Mouse (Mus musculus) embryonic facial prominence, embryonic 13.5 days (tissue): ENCODE data around the gene Usp39. TPM values are rescaled to one million over a fixed set of nuclear protein-coding genes. Genes with fewer than 3 reads are reported as not detected.
A peak's percentile ranks its signal among the peaks of the same experiment; 100 is the strongest.

Experiments used
- ATAC-seq: fragments of 200-750 bp; cut with Nextera tagmentation; 2 replicates; pipeline ENCODE4 v1.8.0; 2017; ENCODE audit warnings: low read depth; ENCODE audit not compliant: insufficient number of reproducible peaks, insufficient read depth, low FRiP score, low TSS enrichment
- H3K27ac ChIP-seq: fragments of 300-500 bp; sonication (generic); 2 replicates; pipeline ENCODE4 v1.5.1; 2015; ENCODE audit warnings: moderate library complexity, mild to moderate bottlenecking, inconsistent platforms
- H3K27me3 ChIP-seq: fragments of 300-500 bp; sonication (generic); 2 replicates; pipeline ENCODE4 v1.6.1; 2015; ENCODE audit warnings: mild to moderate bottlenecking, inconsistent platforms
- H3K36me3 ChIP-seq: fragments of 300-500 bp; sonication (generic); 2 replicates; pipeline ENCODE4 v1.6.1; 2015; ENCODE audit warnings: mild to moderate bottlenecking, inconsistent platforms
- H3K4me1 ChIP-seq: fragments of 300-500 bp; sonication (generic); 2 replicates; pipeline ENCODE4 v1.6.1; 2015; ENCODE audit warnings: inconsistent platforms
- H3K4me2 ChIP-seq: fragments of 300-500 bp; sonication (generic); 2 replicates; pipeline ENCODE4 v1.6.1; 2015; ENCODE audit warnings: moderate library complexity, mild to moderate bottlenecking, inconsistent platforms
- H3K4me3 ChIP-seq: fragments of 300-500 bp; sonication (generic); 2 replicates; pipeline ENCODE4 v1.5.1; 2015; ENCODE audit warnings: mild to moderate bottlenecking, inconsistent platforms
- H3K9ac ChIP-seq: fragments of 300-500 bp; sonication (generic); 2 replicates; pipeline ENCODE4 v1.6.1; 2015; ENCODE audit warnings: mild to moderate bottlenecking, inconsistent platforms
- H3K9me3 ChIP-seq: fragments of 300-500 bp; sonication (generic); 2 replicates; pipeline ENCODE4 v1.6.1; 2016; ENCODE audit warnings: inconsistent platforms
- WGBS: fragments of 180-500 bp; shearing (Covaris S2); methylation state at CpG from one replicate; pipeline ENCODE4 v1.1.7; 2015; ENCODE audit warnings: mixed read lengths; 5-methylcytosine and 5-hydroxymethylcytosine counted together
- polyA plus RNA-seq: library from polyadenylated mRNA; unstranded; fragments of >200 nt; fragmentation: Nextera tagmentation; extraction: Ambion mirVana; gene quantifications from 2 replicates; pipeline ENCODE4 v1.2.1, GENCODE M21; 2015

Gene Usp39
- polyA plus RNA-seq, 1 experiment from 2014 or later, result 54.1 TPM

DNA sequence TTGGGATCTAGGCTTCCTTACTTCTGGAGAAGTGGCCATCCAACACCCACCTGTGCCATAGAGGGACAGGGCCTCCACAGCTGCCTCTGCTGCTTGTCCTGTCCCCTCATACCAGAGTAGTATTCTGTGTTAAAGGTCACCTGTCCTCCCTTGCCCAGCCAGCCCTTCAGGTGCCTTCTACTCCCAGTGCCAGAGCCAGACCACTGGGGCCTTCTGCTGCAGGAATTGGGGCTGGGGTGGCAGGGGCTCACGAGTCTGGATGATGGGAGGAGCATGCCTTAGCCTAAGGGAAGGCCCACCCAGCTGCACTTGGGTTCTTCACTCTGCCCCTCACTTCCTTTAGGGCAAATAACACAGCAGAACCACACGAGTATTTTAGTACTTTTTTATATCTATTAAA lies 14.4 kb upstream of the Usp39 start:
- H3K27me3 ChIP-seq, result no peaks in the 10 kb centered on the region
- no peak overlapping the region for H3K4me3 ChIP-seq
- no peaks in the 10 kb centered on the region for H3K9me3 ChIP-seq
- ATAC-seq, result no peak
- H3K4me1 ChIP-seq, result peaks cover 44% of the 10 kb centered on the region
- WGBS, result 56% methylated on average over 2 of the region's 2 CpGs
- peaks cover 31% of the 10 kb centered on the region for H3K36me3 ChIP-seq
- no peak overlapping the region for H3K4me2 ChIP-seq
- H3K27ac ChIP-seq, result no peak overlapping the region
- no peak overlapping the region for H3K9ac ChIP-seq

DNA sequence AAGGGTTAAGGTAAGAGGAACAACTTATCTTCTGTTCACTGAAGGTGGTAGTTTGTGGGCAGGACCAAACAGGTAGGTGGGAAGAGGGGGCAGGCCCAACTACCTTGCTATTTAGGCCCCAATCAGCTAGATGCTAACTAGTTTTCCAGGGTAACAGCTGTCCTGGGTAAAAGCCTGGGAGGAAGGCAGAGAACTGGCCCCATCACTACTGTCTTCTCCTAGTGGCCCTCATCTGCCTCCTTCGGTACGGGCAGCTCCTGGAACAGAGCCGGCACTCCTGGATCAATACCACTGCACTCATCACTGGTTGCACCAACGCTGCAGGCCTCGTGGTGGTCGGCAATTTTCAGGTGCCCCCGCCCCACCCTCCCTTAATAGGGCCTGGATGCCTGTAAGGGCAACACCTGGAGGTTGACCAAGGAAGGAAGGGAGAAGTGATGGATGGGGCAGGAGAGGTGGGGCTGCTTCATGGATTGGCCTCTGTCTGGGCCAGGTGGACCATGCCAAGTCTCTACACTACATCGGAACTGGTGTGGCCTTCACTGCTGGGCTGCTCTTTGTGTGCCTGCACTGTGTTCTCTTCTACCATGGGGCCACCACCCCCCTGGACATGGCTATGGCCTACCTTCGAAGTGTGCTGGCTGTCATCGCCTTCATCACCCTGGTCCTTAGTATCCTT lies 13.2 kb upstream of the Usp39 start:
- no peak for ATAC-seq
- Histone ChIP-seq H3K27me3 (no peaks in the 10 kb centered on the region), H3K4me2 (no peak overlapping the region), H3K9ac (no peak overlapping the region), H3K4me1 (peaks cover 53% of the 10 kb centered on the region), H3K9me3 (no peaks in the 10 kb centered on the region), H3K36me3 (peaks cover 31% of the 10 kb centered on the region), H3K4me3 (no peak overlapping the region), H3K27ac (no peak overlapping the region)
- 93% methylated on average over 10 of the region's 10 CpGs for WGBS

DNA sequence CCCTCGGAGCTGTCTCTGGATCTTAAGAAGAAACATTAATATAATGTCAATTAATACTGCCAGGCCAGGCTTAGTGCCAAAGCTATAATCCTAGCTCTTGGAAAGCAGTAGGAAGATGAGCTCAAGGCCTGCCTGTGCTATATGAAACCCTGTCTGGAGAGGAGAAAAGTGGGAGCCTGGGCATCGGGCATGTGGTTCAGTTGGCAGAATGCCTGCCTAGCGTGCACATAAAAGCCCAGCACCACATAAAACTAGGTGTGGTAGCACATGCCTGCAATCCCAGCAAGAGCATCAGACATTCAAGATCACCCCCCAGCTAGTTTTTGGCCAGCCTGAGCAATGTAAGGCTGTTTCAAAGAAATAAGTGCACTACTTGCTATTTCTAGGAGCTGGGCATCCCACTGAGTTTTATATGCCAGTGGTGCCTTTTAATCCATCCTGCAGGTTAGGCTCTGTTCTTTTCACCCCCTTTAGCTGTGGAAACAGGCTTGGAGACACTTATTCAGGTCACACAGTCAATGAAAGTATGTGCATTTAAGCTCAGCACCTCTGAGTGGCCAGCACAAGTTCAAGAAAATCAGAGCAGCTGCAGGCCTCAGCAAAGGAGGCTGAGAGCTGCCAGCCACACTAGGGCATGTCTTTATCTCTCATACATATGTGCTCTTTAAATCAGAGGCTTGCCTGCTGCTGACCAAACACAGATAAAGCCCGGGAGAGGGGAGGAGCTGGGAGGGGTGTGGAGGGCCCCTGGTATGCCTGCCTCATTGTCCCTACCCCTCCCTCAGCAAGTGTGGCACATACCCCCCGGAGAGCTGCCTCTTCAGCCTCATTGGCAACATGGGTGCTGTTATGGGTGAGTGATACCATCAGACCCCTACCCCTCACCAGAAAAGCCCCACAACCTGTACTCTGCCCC lies 12.4 kb upstream of the Usp39 start:
- ATAC-seq, result no peak
- Histone ChIP-seq H3K9ac (0 out of 2 replicates have a peak overlapping the region, but pooled peaks have one; percentile 11), H3K36me3 (peaks cover 31% of the 10 kb centered on the region), H3K27me3 (no peaks in the 10 kb centered on the region), H3K27ac (no peak overlapping the region), H3K9me3 (no peaks in the 10 kb centered on the region), H3K4me1 (peaks cover 57% of the 10 kb centered on the region), H3K4me2 (no peak overlapping the region), H3K4me3 (no peak overlapping the region)
- WGBS, result 72% methylated on average over 5 of the region's 5 CpGs

DNA sequence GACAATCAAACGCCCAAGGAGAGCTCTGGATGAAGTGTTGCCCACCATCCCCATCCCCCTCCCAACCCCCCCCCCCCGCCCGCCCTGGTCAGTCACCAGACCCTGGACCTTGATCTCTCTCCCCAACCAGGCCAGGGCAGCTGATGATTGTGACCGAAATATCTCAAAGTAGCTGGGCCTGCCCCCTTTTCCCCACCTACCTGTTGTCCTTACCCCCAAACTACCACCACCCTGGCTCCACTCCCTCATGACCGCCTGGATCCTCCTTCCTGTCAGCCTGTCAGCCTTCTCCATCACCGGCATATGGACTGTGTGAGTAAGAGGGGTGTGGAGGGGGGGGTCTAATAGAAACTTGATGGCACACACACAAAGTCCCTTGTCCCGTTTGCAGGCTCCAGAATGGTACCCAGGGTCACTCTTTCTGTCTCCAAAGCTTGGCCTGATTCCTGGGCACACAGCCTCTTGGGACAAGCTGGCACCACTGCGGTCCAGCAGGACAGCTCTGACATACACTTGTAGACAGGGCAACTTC lies 11.1 kb upstream of the Usp39 start:
- peak overlapping the region; percentile 60 for H3K4me3 ChIP-seq
- 27% methylated on average over 8 of the region's 8 CpGs for WGBS
- ATAC-seq, result 0 out of 2 replicates have a peak, but pooled peaks have one; percentile 0

DNA sequence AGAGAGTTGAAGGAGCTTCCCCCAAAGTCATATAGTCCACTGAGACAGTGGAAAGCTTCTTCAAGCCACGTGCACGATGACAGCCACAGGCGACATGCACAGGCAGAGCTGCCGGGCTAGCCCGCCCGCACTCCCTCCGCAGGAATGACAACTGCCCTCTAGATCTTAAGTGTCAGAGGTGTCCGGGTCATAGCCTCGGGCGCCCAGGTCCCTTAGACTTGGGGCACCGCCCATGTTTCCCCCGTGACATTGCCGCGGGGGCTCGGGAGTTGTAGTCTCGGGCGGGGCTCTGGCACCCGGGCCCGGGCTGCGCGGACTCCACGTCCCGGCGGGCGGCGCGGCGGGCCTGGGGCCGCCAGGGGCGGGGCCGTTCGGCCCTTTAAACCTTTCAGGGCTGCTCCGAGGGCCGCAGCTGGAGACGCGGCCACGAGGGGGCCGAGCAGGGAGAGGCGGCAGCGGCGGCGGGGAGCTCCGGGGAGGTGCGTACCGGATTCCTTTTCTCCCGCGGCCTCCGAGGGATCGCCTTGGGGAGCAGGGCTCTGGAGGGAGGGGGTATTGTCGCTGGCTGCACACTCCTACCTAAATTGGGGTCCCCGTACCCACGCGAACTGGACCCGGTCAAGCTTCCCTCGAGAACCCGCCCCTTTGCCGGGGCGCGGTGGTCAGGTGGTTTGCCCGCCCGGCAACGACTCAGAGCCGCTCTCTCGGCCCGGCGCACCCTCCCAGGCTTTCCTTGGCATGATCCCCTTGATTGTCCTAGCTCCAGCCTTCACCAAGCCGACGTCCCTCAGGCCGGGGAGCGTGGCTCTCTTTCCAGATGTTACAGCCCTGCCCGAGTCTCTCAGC lies 10.3 kb upstream of the Usp39 start, which contains the start of gene Tmem150a:
TSS of gene Tmem150a (plus strand) at position 382 of the 846 bp plus-strand sequence.
- Histone ChIP-seq H3K4me3 (peak within 1 kb of the TSS; percentile 60), H3K36me3 (peaks cover 32% of the 10 kb centered on the region), H3K4me2 (peak within 1 kb of the TSS; percentile 94), H3K27ac (peak within 1 kb of the TSS; percentile 33; the same call in 1 of the 2 replicates), H3K9me3 (no peaks in the 10 kb centered on the region), H3K9ac (peak within 1 kb of the TSS; percentile 80), H3K4me1 (peaks cover 53% of the 10 kb centered on the region), H3K27me3 (no peaks in the 10 kb centered on the region)
- WGBS, result under 1% methylated on average over 67 of the region's 71 CpGs
- ATAC-seq, result peak; percentile 66

More for the DNA sequence above, 11.1 kb upstream of the Usp39 start:
- Histone ChIP-seq H3K4me1 (peaks cover 59% of the 10 kb centered on the region), H3K27me3 (no peaks in the 10 kb centered on the region), H3K9ac (peak overlapping the region; percentile 80), H3K4me2 (peak overlapping the region; percentile 94), H3K27ac (no peak overlapping the region), H3K36me3 (peaks cover 31% of the 10 kb centered on the region), H3K9me3 (no peaks in the 10 kb centered on the region)

DNA sequence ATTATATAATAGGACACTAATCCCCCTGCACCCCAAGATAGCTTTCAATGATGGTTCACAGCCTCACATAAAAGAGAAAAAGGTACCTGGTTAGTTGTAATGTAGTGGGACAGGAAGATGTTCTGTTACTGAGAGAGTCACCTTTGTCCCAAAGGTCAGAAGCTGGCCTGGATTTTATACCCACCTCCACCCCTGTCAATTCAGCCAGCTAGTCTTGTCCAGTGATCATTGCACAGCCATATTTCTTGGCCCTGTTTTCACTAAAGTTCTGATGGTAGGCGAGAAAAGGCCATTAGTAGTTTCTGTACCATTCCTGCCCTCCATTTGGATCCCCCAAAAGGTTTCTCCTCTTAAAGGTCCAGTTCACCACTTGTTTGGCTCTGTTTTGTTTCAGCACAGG lies 9.0 kb upstream of the Usp39 start:
- H3K9ac ChIP-seq, result no peak overlapping the region
- peaks cover 52% of the 10 kb centered on the region for H3K4me1 ChIP-seq
- peak overlapping the region; percentile 94 for H3K4me2 ChIP-seq
- no peak overlapping the region for H3K27ac ChIP-seq
- WGBS, result 55% methylated on average over 1 of the region's 1 CpGs
- H3K27me3 ChIP-seq, result no peaks in the 10 kb centered on the region
- H3K9me3 ChIP-seq, result no peaks in the 10 kb centered on the region
- ATAC-seq, result no peak
- peaks cover 33% of the 10 kb centered on the region for H3K36me3 ChIP-seq
- no peak overlapping the region for H3K4me3 ChIP-seq

DNA sequence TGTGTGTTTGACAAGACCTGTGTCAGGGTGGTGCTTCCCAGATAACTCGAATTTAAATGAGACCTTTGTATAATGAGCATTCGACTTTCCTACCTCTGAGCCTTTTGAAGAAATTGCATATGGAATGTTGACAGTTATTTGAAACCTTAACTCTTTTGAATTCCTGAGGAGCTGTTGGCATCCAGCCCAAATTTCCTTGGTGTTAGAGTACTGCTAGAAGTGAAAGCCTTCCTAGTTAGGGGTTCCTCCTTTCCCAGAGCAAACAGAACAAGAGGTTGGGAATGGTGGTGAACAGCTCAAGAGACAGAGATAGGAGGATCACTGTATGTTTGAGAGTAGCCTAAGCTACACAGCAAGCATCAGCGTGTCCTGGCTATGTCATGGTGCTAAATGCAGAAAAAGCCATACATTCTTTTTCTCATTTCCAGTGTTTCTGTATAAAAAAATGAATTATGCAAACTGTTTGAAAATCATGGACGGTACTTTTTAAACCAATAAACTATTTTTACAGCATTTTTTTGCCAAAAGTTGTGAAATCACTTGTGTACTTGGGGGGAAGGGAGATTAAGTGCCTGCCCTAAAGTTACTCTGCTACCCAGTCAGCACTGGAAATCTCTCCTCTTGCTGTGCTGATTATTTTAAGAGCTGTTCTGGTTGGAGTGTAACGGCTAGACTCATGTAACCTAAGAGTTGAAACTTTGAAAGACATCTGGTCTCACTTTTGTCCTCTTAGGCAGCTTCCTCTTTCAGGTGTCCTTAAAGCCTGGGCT lies 7.8 kb upstream of the Usp39 start:
- WGBS, result 36% methylated on average over 5 of the region's 5 CpGs
- H3K9ac ChIP-seq, result peak overlapping the region; percentile 22; the same call in 1 of the 2 replicates
- no peak overlapping the region for H3K4me2 ChIP-seq
- ATAC-seq, result no peak
- peaks cover 64% of the 10 kb centered on the region for H3K4me1 ChIP-seq
- no peaks in the 10 kb centered on the region for H3K27me3 ChIP-seq
- H3K4me3 ChIP-seq, result no peak overlapping the region
- H3K36me3 ChIP-seq, result peaks cover 30% of the 10 kb centered on the region
- peak overlapping the region; percentile 5; the same call in 1 of the 2 replicates for H3K27ac ChIP-seq
- no peaks in the 10 kb centered on the region for H3K9me3 ChIP-seq

DNA sequence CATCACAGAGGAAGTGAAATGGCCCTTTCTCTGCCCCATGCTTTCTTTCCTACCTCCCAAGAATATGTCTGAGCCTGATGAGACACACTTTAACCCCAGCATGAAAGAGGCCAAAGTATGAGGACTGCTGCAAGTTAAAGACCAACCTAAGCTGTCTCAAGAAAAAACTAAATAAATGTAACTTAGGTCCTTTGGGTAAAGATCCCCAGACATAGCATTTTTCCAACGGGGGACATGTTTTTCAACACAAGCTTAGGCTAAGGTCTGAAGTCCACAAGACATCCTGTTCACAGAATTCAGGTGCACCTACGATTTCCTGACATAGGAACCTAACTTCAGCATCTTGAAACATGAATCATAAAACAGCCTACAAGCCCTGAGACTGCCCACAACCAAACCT lies 5.2 kb upstream of the Usp39 start:
- Histone ChIP-seq H3K4me1 (peaks cover 54% of the 10 kb centered on the region), H3K4me2 (no peak overlapping the region), H3K9me3 (no peaks in the 10 kb centered on the region), H3K27me3 (no peaks in the 10 kb centered on the region), H3K27ac (no peak overlapping the region), H3K9ac (no peak overlapping the region), H3K4me3 (no peak overlapping the region), H3K36me3 (peaks cover 26% of the 10 kb centered on the region)
- no peak for ATAC-seq
- 85% methylated on average over 2 of the region's 2 CpGs for WGBS

DNA sequence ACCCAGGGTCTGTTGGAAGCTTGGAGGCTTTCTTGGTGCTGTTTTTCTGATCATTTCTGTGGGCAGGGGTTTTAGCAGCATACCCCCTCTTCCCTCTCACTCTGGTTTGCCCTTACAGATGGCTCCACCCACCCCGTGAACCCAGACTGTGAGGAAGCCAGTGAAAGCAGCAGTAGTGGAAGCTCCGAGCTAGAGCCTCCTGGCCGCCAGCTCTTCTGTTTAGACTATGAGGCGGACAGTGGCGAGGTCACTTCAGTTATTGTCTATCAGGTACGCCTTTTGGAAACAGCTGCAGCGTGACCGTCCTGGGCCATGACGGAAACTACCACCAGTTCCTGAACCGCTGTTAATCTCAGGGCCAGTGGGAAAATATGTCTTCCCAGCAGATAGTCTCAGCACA lies 3.4 kb upstream of the Usp39 start:
- Histone ChIP-seq H3K4me1 (peaks cover 46% of the 10 kb centered on the region), H3K27me3 (no peaks in the 10 kb centered on the region), H3K4me3 (peak overlapping the region; percentile 86), H3K9me3 (no peaks in the 10 kb centered on the region), H3K9ac (peak overlapping the region; percentile 92), H3K36me3 (peaks cover 26% of the 10 kb centered on the region), H3K27ac (0 out of 2 replicates have a peak overlapping the region, but pooled peaks have one; percentile 92), H3K4me2 (peak overlapping the region; percentile 80)
- ATAC-seq, result no peak
- 79% methylated on average over 10 of the region's 10 CpGs for WGBS

DNA sequence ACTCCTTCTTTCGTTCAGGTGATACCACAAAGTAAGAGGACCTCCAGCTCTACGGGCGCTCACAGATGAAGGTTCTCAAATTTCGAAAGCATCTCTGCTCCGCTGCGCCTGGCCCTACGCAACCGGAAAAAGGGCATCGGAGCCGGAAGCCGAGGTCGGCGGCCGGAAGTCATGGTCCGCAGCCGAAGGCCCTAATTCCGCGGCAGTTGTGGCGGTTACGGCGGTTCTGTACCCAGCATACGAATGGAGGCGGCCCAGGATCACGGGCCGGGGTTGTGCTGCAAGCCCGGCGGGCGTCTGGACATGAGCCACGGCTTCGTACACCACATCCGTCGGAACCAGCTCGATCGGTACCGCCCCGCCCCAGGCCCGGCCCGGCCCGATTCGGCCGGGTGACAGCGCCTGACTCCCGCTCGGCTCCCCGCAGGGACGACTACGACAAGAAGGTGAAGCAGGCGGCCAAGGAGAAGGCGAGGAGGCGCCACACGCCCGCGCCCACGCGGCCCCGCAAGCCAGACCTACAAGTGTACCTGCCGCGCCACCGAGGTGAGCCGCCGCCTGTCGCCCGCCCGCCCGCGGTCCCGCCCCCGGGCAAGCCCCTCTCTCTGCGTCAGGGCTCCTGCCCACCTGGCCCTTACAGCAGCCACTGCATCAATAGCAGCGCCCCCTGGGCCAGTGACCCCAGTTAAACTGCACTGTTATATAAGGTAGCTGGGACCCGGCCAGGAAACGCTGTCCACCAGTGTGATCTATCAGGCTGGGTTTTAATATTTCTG lies 2.4 kb upstream of the Usp39 start, which contains the start of gene 0610030E20Rik:
TSS of gene 0610030E20Rik (plus strand) at position 152 of the 776 bp plus-strand sequence.
- peak within 1 kb of the TSS; percentile 80 for H3K4me2 ChIP-seq
- WGBS, result under 1% methylated on average over 72 of the region's 72 CpGs
- no peaks in the 10 kb centered on the region for H3K27me3 ChIP-seq
- peak within 1 kb of the TSS; percentile 86 for H3K4me3 ChIP-seq
- H3K27ac ChIP-seq, result peak within 1 kb of the TSS; percentile 92
- no peaks in the 10 kb centered on the region for H3K9me3 ChIP-seq
- peak; percentile 73; the same call in 1 of the 2 replicates for ATAC-seq
- H3K36me3 ChIP-seq, result peaks cover 29% of the 10 kb centered on the region
- H3K9ac ChIP-seq, result peak within 1 kb of the TSS; percentile 92
- H3K4me1 ChIP-seq, result peaks cover 38% of the 10 kb centered on the region
